Mouse (Mus musculus) embryonic fibroblast, embryonic 13.5 days (primary cell): Measurements from ENCODE around the gene Patl1.

Experiments used
- CTCF ChIP-seq: IDR thresholded peaks from 2 replicates; pipeline ENCODE4 v1.5.1; 2011; ENCODE audit warnings: mild to moderate bottlenecking, control low read depth, low read length, moderate library complexity, borderline replicate concordance; ENCODE audit not compliant: insufficient read depth
- POLR2A ChIP-seq: IDR thresholded peaks from 2 replicates; pipeline ENCODE4 v1.6.1; 2011; ENCODE audit warnings: low read depth, mild to moderate bottlenecking, control low read depth, low read length, moderate library complexity

DNA sequence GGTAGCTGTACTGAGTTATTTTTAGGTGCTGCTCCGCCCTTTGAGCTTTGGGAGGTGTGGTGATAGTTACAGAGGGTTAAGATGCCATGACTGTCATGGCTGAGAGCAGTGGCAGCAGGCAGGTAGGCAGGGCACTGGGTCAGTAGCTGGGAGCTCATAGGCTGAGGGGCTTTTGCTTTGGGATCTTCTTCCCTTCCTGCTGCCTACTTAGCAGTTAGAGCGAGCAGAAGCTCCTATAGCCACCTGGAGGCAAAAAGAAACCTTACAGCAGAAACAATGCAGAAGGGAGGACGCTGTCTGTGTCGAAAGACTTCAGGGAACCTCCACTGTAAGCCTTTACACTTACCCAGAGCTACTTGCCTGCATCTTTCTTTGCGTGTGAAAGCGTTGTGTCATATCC is 42.0 kb downstream of the Patl1 start:
- TF ChIP-seq CTCF: no peak
- no peak for TF ChIP-seq POLR2A
